Mouse (Mus musculus) right cerebral cortex, adult 2 months (tissue): ENCODE measurements around the gene Adgrb2.

Experiments
- DNase-seq, 2 experiments: peaks; one replicate each; pipeline ENCODE4 v3.0.0; 2021 to 2022; ENCODE audit warnings: low spot score in 2 of 2

Gene Adgrb2

GRCm38 (mm10) chr4:129984421-129985061 lies at the start of gene Adgrb2:
Gene Adgrb2 (plus strand): TSS chr4:129984870.
- DNase-seq = no peak

- no peak for DNase-seq
These were observed 33.3 kb upstream of the Adgrb2 start for GRCm38 (mm10) chr4:129951359-129951821.

GRCm38 (mm10) chr4:129952241-129952810 lies 32.3 kb upstream of the Adgrb2 start:
- no peak for DNase-seq

GRCm38 (mm10) chr4:129954527-129954926 lies 30.1 kb upstream of the Adgrb2 start:
- DNase-seq = no peak

DNA sequence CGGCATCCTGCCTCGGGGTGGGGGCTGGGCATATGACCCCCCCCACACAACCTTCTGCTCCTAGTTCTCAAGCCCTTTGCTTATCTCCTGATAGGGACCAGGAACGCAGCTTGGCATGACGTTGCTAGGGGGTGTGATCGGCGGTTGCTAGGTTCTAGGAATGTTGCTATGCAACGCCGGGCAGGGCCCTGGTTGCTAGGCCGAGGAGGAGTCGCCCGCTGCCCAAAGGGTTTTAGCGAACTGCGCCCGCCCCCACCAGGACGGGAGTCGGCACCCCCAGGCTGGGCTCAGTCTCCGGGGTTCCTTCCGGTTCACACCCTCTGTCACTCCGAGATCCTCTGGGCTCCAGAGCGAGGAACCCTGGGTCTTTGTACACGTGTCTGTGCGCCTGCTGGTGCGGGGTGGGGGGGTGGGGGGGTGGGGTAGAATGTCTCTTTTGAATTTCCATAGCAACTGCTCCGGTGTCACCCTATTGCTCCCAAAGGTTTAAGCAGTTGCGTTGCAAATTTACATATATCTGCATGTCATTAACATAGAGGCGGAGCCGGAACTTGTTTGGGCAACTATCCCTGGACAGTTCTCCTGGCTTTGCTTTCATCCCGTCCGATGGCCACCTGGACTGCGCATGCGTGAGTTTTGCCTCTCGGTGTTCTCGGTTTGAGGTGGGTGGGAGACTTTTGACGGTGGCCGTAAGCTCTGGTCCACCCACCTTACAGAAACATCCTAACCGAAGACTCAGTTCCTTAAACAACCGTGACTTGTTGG lies 24.3 kb upstream of the Adgrb2 start:
- DNase-seq = peak; percentile 84 to 90

DNA sequence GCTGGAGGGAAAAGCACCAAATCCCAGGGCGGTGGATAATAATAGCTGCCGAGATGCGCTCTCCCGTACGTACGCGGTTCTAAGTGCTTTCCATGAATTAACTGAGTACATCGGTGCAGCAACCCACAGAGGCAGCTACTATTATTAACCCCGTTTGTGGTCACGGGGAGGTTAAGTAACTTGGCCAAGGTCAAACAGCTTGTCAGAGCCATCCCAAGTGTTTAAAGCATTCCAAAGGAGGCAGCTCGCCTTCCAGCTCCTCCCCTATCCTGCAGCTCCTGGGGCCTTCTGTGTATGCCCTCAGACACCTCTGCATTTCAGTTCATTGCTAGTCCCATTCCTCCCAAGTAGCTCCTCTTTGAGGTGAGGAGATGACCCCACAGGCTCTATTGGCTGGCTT lies 19.4 kb upstream of the Adgrb2 start:
- DNase-seq = no peak

DNA sequence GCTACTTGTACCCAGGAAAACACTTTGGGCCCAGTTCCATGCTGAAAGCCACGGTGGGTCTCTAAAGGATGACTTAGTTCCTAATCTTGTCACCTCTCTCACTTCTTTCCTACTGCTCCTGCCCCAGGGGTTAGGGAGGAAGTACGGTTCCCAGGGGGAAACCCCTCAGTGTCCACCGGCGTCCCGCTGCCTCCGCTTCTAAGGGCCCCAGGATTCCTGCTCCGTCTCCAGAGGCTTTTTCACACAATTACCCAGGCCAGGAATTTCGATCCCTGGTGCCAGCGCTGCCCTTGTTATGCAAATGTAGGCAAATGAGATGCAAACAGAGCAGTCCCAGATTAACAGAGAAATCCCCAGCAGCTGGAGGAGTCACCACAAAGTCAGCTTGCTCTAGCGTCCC lies 18.5 kb upstream of the Adgrb2 start:
- peak in 1 of 2 experiments; percentile 56 for DNase-seq

DNA sequence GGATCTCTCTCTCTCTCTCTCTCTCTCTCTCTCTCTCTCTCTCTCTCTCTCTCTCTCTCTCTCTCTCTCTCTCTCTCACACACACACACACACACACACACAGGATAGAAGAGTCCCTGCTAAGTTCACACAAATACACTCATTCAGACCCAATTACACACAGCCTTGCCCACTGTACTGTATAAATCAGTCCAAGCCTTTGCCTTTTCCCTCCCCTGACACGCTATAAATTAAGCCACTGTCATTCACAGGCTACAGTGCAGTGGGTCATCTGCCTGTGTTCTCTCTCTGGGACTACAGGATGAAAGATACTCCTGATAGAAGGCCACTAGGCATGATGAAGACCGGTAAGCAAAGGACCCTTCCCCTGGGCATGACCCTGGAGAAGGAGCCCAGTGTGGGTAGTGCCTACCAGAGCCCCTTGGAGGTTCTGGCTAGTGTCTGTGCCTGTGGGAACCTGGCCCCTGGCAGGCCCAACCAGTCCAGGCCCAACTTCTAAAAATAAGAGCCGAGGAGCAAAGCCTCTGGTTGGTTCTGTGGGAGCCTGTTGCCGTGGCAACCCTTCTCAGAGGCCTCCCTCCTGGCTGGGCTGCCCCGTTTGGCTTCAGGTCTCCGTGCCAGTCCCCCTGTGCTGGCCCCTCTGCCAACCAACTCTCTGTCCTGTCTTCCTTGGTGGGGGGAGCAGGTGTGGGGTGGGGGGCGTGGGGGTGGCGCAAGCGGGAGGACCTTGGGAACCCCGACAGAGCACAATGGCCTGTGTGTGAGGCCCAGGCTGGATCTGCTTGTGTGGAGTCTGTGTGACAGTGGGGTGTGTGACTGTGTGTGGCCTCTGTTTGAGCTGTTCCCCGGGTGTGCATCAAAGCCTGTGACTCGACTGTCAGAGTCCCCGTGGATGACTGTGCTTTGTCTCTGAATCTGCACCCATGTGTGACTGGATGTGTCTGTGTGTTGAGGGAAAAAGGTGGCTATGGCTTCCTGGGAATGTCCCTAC lies 17.4 kb upstream of the Adgrb2 start:
- peak; percentile 65 to 79 for DNase-seq

- DNase-seq = no peak
These were observed 14.5 kb upstream of the Adgrb2 start for GRCm38 (mm10) chr4:129970168-129970567.

- no peak for DNase-seq
These were observed 13.8 kb upstream of the Adgrb2 start for GRCm38 (mm10) chr4:129970861-129971260.

DNA sequence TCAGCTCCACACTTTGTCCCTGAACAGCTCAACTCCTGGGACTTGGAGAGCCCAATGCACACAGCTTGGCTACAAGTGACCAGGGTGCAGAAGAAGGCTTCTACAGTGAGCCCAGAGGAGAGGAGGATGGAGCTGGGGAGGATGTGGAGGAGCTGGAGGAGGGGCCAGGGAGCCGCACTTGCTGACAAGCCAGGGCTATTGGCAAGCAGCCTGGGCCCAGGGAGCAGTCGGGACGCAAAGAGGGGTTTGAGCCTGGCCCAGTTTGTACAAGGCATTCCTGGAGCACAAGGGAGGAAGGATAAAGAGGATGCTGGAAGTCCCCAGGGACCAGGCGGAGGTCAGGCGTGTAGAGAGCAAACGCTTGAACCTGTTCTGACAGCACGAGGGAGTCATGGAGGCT lies 12.7 kb upstream of the Adgrb2 start:
- DNase-seq = no peak

DNA sequence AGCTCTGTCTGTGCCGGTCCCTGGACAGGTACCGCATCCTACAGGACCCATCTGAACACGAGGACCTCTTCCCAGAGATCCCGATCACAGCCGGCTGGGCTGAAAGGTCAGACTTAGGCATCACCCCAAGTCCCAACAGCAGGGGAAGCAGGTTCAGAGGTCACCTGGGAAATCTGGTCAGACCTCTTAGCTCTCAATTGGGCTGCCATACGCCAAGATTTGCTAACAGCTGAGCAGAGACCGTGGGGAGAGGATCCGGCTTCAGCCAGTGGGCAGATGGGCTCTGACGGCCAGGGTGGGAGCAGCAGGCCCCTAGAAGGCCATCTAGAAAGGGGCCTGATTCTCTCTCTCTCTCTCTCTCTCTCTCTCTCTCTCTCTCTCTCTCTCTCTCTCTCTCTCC lies 10.4 kb upstream of the Adgrb2 start:
- no peak for DNase-seq

DNA sequence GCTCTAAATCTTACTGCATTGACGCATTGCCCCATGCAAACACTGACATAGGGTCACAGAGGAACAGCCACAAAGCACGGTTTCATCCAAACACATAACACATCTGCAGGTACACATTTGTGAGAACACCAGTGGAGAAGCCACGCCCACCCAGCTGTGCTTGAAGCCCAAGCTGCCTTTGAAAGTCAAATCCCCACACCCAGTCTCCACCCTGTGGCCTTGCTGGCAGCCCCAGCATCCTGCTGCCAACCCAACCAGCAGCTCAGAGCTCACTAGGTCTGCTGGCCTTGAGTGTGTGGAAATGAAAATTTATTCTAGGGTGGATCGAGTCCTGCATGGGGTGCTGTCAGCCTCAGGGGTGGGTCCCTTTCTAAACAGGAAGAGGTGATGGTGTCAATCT lies 7.4 kb upstream of the Adgrb2 start:
- no peak for DNase-seq

GRCm38 (mm10) chr4:129978227-129978626 lies 6.4 kb upstream of the Adgrb2 start:
- no peak for DNase-seq

DNA sequence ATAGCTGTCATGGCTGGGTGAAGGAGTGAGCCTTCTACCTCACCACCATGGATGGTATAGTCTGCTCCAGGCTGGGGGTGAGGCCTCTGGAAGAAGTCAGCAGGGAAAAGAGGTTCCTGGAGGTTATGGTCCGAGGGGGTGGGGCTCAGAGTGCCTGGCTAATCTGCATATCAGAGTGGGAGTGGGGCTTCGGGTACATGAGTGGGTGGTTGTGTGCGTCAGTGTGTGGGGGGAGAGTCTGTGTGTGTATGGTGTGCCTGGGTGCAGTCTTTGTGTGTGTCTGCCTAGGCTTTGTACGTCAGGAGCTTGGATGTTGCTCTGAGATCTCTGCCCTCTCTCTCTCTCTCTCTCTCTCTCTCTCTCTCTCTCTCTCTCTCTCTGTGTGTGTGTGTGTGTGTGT lies 5.7 kb upstream of the Adgrb2 start:
- peak in 1 of 2 experiments; percentile 57 for DNase-seq

GRCm38 (mm10) chr4:129981657-129982056 lies 3.0 kb upstream of the Adgrb2 start:
- DNase-seq = no peak

DNA sequence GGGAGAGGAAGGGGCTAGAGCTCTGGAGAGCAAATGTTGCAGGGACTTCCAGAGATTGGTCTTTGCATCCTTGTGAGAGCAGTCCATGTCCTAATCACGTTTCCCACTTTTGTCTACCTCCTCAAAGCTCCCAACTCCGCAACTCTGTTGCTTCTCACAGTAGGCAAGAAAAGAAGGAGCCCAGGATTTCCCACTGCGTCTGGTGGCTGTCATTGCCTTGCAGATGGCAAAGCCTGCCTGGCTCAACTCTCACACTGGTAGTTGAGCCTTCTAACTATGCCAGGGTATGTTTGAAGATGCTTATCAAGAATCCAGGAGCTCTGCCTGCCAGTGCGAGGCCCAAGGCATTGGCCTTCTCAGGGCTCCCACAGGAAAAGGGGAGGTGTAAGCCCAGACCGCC lies 1.6 kb upstream of the Adgrb2 start:
- no peak for DNase-seq

- DNase-seq = peak; percentile 89 to 90
These were observed 778 bp upstream of the Adgrb2 start for GRCm38 (mm10) chr4:129983764-129984420.

- no peak for DNase-seq
These were observed 546 bp downstream of the Adgrb2 start for GRCm38 (mm10) chr4:129985161-129985670.

- DNase-seq = peak; percentile 79 to 83
These were observed 1.2 kb downstream of the Adgrb2 start for GRCm38 (mm10) chr4:129985671-129986441.
